Mouse (Mus musculus): Measurements from ENCODE around the gene Iars2. TPM values are rescaled to one million over a fixed set of nuclear protein-coding genes. Genes with fewer than 3 reads are reported as not detected.

The Iars2 gene
- total and polyA plus RNA-seq, 2 experiments from 2014 or later = 15.9 to 37.1 TPM

GRCm38 (mm10) chr1:185243013-185243412, 86.2 kb downstream of the Iars2 start:
- no peak for DNase-seq (ENCODE audit: low spot score)
- no peak overlapping the region for H3K27ac ChIP-seq (ENCODE audit: low read depth, low read length)
- no peak overlapping the region for H3K4me2 ChIP-seq (ENCODE audit: low read depth, low read length, poor library complexity, severe bottlenecking)
- 87% methylated on average over 8 of the region's 8 CpGs for WGBS
- no peaks in the 10 kb centered on the region for H3K9me3 ChIP-seq (ENCODE audit: low read length)
- no peak overlapping the region for H3K9ac ChIP-seq (replicated peaks; ENCODE audit: low read length, poor library complexity, severe bottlenecking)
- no peak for ATAC-seq (ENCODE audit: low FRiP score)
- peaks cover 70% of the 10 kb centered on the region for H3K36me3 ChIP-seq (ENCODE audit: insufficient read depth, low read length)
- H3K4me3 ChIP-seq (ENCODE audit: low read depth, low read length) = no peak overlapping the region
- TF ChIP-seq CTCF (IDR thresholded peaks at IDR 0.05) = no peak
- no peaks in the 10 kb centered on the region for H3K27me3 ChIP-seq (ENCODE audit: insufficient read depth, low read length)
- H3K4me1 ChIP-seq (ENCODE audit: insufficient read depth, low read length) = no peaks in the 10 kb centered on the region

- Histone ChIP-seq H3K4me2 (ENCODE audit: low read depth, low read length, poor library complexity, severe bottlenecking) (no peak overlapping the region), H3K27ac (ENCODE audit: low read depth, low read length) (no peak overlapping the region), H3K4me3 (ENCODE audit: low read depth, low read length) (no peak overlapping the region), H3K36me3 (ENCODE audit: insufficient read depth, low read length) (peaks cover 43% of the 10 kb centered on the region), H3K4me1 (ENCODE audit: insufficient read depth, low read length) (no peaks in the 10 kb centered on the region), H3K9ac (replicated peaks; ENCODE audit: low read length, poor library complexity, severe bottlenecking) (no peak overlapping the region), H3K27me3 (ENCODE audit: insufficient read depth, low read length) (no peaks in the 10 kb centered on the region), H3K9me3 (ENCODE audit: low read length) (no peaks in the 10 kb centered on the region)
- DNase-seq (ENCODE audit: low spot score) (no peak), ATAC-seq (ENCODE audit: low FRiP score) (no peak)
- 86% methylated on average over 4 of the region's 4 CpGs for WGBS
- peak; percentile 49 for TF ChIP-seq CTCF (IDR thresholded peaks at IDR 0.05)
Measured at GRCm38 (mm10) chr1:185236530-185236929, 92.7 kb downstream of the Iars2 start.

- no peak for TF ChIP-seq CTCF (IDR thresholded peaks at IDR 0.05)
- DNase-seq (ENCODE audit: low spot score) = no peak
- no peak for ATAC-seq (ENCODE audit: low FRiP score)
Measured at GRCm38 (mm10) chr1:185235837-185236236, 93.4 kb downstream of the Iars2 start.

More at GRCm38 (mm10) chr1:185235837-185236236, 93.4 kb downstream of the Iars2 start:
- no peaks in the 10 kb centered on the region for H3K27me3 ChIP-seq (ENCODE audit: insufficient read depth, low read length)
- no peak overlapping the region for H3K27ac ChIP-seq (ENCODE audit: low read depth, low read length)
- H3K36me3 ChIP-seq (ENCODE audit: insufficient read depth, low read length) = peaks cover 36% of the 10 kb centered on the region
- H3K4me1 ChIP-seq (ENCODE audit: insufficient read depth, low read length) = no peaks in the 10 kb centered on the region
- H3K4me2 ChIP-seq (ENCODE audit: low read depth, low read length, poor library complexity, severe bottlenecking) = no peak overlapping the region
- over 99% methylated on average over 5 of the region's 5 CpGs for WGBS
- no peak overlapping the region for H3K4me3 ChIP-seq (ENCODE audit: low read depth, low read length)
- no peak overlapping the region for H3K9ac ChIP-seq (replicated peaks; ENCODE audit: low read length, poor library complexity, severe bottlenecking)
- H3K9me3 ChIP-seq (ENCODE audit: low read length) = no peaks in the 10 kb centered on the region

MicroRNAs within 50 kb of the gene (microRNA counts, 519-probe panel; counts per million panel counts)
- 2,067 counts per million, percentile 65 among the panel's probes with 10 or more counts for microRNA mmu-miR-194
- microRNA mmu-miR-664 = 1,803 counts per million, percentile 63 among the panel's probes with 10 or more counts

Small RNA genes within 50 kb of the gene (microRNA-seq; reads per million reads assigned to microRNA genes)
- 2.0 reads per million for gene Mir194-1 (ENCODE audit: borderline number of aligned reads)
- gene Mir215 (ENCODE audit: borderline number of aligned reads) = 1.7 reads per million
- gene Mir664 (ENCODE audit: borderline number of aligned reads) = 29.8 reads per million, percentile 32 among the genes with 10 or more reads in this experiment

Other genes with a start within 250 kb of the Iars2 start
- gene Rab3gap2, start 125.3 kb downstream of the Iars2 start, total RNA-seq (2014; rRNA removed) = 29.8 and 32.0 TPM in 2 replicates
- gene Rab3gap2, start 125.3 kb downstream of the Iars2 start, polyA plus RNA-seq (2015; fragmentation: Nextera tagmentation; extraction: Ambion mirVana) = 19.3 and 20.2 TPM in 2 replicates
- gene Bpnt1, start 2.8 kb upstream of the Iars2 start, total RNA-seq (2014; rRNA removed) = 78.2 and 91.7 TPM in 2 replicates
- gene Bpnt1, start 2.8 kb upstream of the Iars2 start, polyA plus RNA-seq (2015; fragmentation: Nextera tagmentation; extraction: Ambion mirVana) = 64.9 and 68.8 TPM in 2 replicates
- gene Eprs, start 33.6 kb upstream of the Iars2 start, total RNA-seq (2014; rRNA removed) = 71.7 and 94.7 TPM in 2 replicates
- gene Eprs, start 33.6 kb upstream of the Iars2 start, polyA plus RNA-seq (2015; fragmentation: Nextera tagmentation; extraction: Ambion mirVana) = 109 and 119 TPM in 2 replicates
- gene Slc30a10, start 125.5 kb upstream of the Iars2 start, total RNA-seq (2014; rRNA removed) = 19.1 and 21.9 TPM in 2 replicates
- gene Slc30a10, start 125.5 kb upstream of the Iars2 start, polyA plus RNA-seq (2015; fragmentation: Nextera tagmentation; extraction: Ambion mirVana) = 6.6 and 6.8 TPM in 2 replicates